In the genomic region with DNA sequence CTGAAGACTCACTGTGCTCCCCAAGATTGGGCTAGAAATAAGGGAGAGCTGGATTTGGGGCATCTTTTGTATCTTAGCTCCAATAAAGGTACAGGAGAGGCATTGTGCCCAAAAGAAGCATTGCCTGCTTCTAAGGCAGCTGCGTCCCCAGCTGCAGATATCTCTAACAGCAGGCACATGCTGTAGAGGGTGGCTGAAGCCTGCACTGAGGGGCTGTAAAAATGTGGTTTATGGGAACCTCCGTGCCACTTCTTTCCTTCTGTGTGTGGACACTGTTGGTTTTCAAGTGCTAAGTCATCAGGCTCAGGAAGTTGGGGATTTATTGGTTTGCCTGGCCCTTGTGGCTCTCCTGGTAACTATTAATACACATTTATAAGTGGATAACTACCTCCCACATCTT, we compare ENCODE assay signal across 36 mouse cellular contexts.
"Had no signal": no experiment of that assay in that cellular context is flagged by ENCODE, and none has a peak within 500 bp of the region (broad histone marks: within the 10 kb centered on the region; RNA-seq: fewer than 3 reads in every experiment).

No protein-coding gene starts in this region.

- H3K9me3 ChIP-seq: heart, embryonic 10.5 days; heart, embryonic 12.5 days; heart, embryonic 13.5 days; heart, embryonic 15.5 days; hindbrain, embryonic 10.5 days; hindbrain, embryonic 12.5 days; hindbrain, embryonic 13.5 days; hindbrain, embryonic 15.5 days; intestine, embryonic 15.5 days; kidney, embryonic 15.5 days had no signal

- H3K27me3 ChIP-seq: heart, embryonic 12.5 days; heart, embryonic 13.5 days; heart, embryonic 15.5 days; hindbrain, embryonic 12.5 days; hindbrain, embryonic 13.5 days; hindbrain, embryonic 15.5 days; intestine, embryonic 15.5 days; kidney, embryonic 15.5 days had no signal

- H3K4me2 ChIP-seq: heart, embryonic 11.5 days; heart, embryonic 12.5 days; heart, embryonic 13.5 days; heart, embryonic 15.5 days; hindbrain, embryonic 12.5 days; hindbrain, embryonic 13.5 days; hindbrain, embryonic 14.5 days; hindbrain, embryonic 15.5 days; intestine, embryonic 15.5 days; kidney, embryonic 15.5 days had no signal

- H3K36me3 ChIP-seq: heart, embryonic 10.5 days; heart, embryonic 12.5 days; heart, embryonic 13.5 days; heart, embryonic 15.5 days; hindbrain, embryonic 10.5 days; hindbrain, embryonic 12.5 days; hindbrain, embryonic 13.5 days; hindbrain, embryonic 15.5 days; intestine, embryonic 15.5 days; kidney, embryonic 15.5 days had no signal

- ATAC-seq: hindbrain, embryonic 16.5 days; hindbrain, postnatal 0 days; inflammation-experienced regulatory T-cells, adult 6 months; intestine, embryonic 15.5 days; intestine, embryonic 16.5 days; intestine, postnatal 0 days had no signal

- H3K4me3 ChIP-seq: heart, adult 2 months; heart, embryonic 10.5 days; heart, embryonic 12.5 days; heart, embryonic 13.5 days; heart, embryonic 15.5 days; hindbrain, embryonic 10.5 days; hindbrain, embryonic 12.5 days; hindbrain, embryonic 13.5 days; hindbrain, embryonic 15.5 days; intestine, embryonic 15.5 days; kidney, embryonic 15.5 days; layer of hippocampus, adult 2 months had no signal

- H3K9ac ChIP-seq: heart, embryonic 12.5 days; heart, embryonic 13.5 days; heart, embryonic 15.5 days; hindbrain, embryonic 12.5 days; hindbrain, embryonic 13.5 days; hindbrain, embryonic 14.5 days; hindbrain, embryonic 15.5 days; intestine, embryonic 15.5 days; kidney, embryonic 15.5 days had no signal

- DNase-seq: heart, adult 2 months; heart, postnatal 10 days; heart, postnatal 14 days; heart, postnatal 36 days; heart, postnatal 4 days; kidney, adult 11 months; kidney, adult 18-20 months; kidney, adult 2 months; kidney, adult 8-10 months; kidney, adult 9 months; kidney, postnatal 10 days; kidney, postnatal 14 days; kidney, postnatal 25 days; kidney, postnatal 36 days; kidney, postnatal 4 days; layer of hippocampus, adult 9-11 months; layer of hippocampus, postnatal 36 days had no signal

- H3K27ac ChIP-seq: heart, adult 2 months; heart, embryonic 10.5 days; heart, embryonic 13.5 days; heart, embryonic 15.5 days; hindbrain, embryonic 10.5 days; hindbrain, embryonic 12.5 days; hindbrain, embryonic 13.5 days; hindbrain, embryonic 14.5 days; hindbrain, embryonic 15.5 days; hindbrain, postnatal 0 days; intestine, embryonic 15.5 days; kidney, embryonic 15.5 days; kidney, postnatal 0 days; layer of hippocampus, adult 2 months had no signal

- H3K4me1 ChIP-seq: heart, embryonic 10.5 days; hindbrain, embryonic 10.5 days; hindbrain, embryonic 12.5 days; hindbrain, embryonic 13.5 days; hindbrain, embryonic 15.5 days; intestine, embryonic 15.5 days had no signal
